7 mouse cellular contexts compared by ENCODE assay signal in genomic region chr5:138657854-138658253, GRCm38 (mm10). TPM values are rescaled to one million over a fixed set of nuclear protein-coding genes. Genes with fewer than 3 reads are reported as not detected.
DNase-seq lines count a peak whose midpoint lies in the region; ATAC-seq and TF ChIP-seq lines count a peak whose summit lies in the region.

No protein-coding gene starts in this region.

- ATAC-seq in G1E (ENCODE audit: extremely low read depth, insufficient number of reproducible peaks, low FRiP score, poor library complexity, severe bottlenecking) = 0 out of 2 replicates have a peak, but pooled peaks have one; percentile 34

- no peaks in the 10 kb centered on the region for H3K36me3 ChIP-seq in G1E (replicated peaks)

- 0 out of 2 replicates have a peak, but pooled peaks cover 5% of the 10 kb centered on the region for H3K27me3 ChIP-seq in G1E (ENCODE audit: insufficient read depth, low read length)

- H3K4me1 ChIP-seq in G1E (ENCODE audit: insufficient read depth, low read depth, low read length) = 0 out of 2 replicates have a peak, but pooled peaks cover 4% of the 10 kb centered on the region

- no peak for TF ChIP-seq CTCF in G1E (IDR thresholded peaks at IDR 0.05; ENCODE audit: low read depth, low read length)
- TF ChIP-seq CTCF in layer of hippocampus, adult 2 months (conservative IDR thresholded peaks at IDR 0.05) = peak; percentile 84

- DNase-seq in G1E (ENCODE audit: low spot score) = peak; percentile 6
- DNase-seq in adrenal gland, adult 2 months = peak; percentile 32
- peak; percentile 57 for DNase-seq in embryo, embryonic 9.5 days (ENCODE audit: extremely low spot score)
- peak; percentile 2 to 25 for DNase-seq in heart, postnatal 14 days
- DNase-seq in layer of hippocampus, adult 2 months (ENCODE audit: low spot score in 2 of 2) = peak; percentile 37 to 41
- DNase-seq in lung, postnatal 10 days = peak; percentile 60
- peak; percentile 28 to 41 for DNase-seq in right cerebral cortex, postnatal 10 days (ENCODE audit: low spot score in 2 of 2)

- no peak overlapping the region for H3K4me3 ChIP-seq in G1E (ENCODE audit: low read depth, low read length)
- no peak overlapping the region for H3K4me3 ChIP-seq in layer of hippocampus, adult 2 months

- intact Hi-C loops in heart, postnatal 14 days (cut with DNase I) = no loop called here

- H3K27ac ChIP-seq in layer of hippocampus, adult 2 months = no peak overlapping the region

- no peaks in the 10 kb centered on the region for H3K9me3 ChIP-seq in G1E (replicated peaks)

RNA-seq across cellular contexts. Expression of gene A430033K04Rik, which starts 35.2 kb away (rescaled TPM):
- 10.3 and 12.4 TPM in 2 replicates for total RNA-seq in G1E (2014; fragmentation: Nextera tagmentation)
- 8.6 and 9.6 TPM in 2 replicates for total RNA-seq in G1E (2017)
- polyA plus RNA-seq in G1E (2012) = 0.45 and 0.62 TPM in 2 replicates
- 1 to 10 TPM; 3.9 to 7.4 TPM for total RNA-seq in adrenal gland, adult 2 months (2021)
- polyA plus RNA-seq in adrenal gland, adult 2 months (2012; rRNA removed) = 0.46 and 1.1 TPM in 2 replicates
- total RNA-seq in heart, postnatal 14 days (2021) = 1 to 10 TPM; 4.1 to 4.3 TPM
- 10 to 100 TPM; 17.1 to 18.2 TPM for total RNA-seq in layer of hippocampus, adult 2 months (2021)

RNA-seq across cellular contexts. Expression of gene Zfp68, which starts 38.3 kb away (rescaled TPM):
- total RNA-seq in G1E (2014; fragmentation: Nextera tagmentation) (66.5 and 72.1 TPM in 2 replicates), G1E (2017) (42.5 and 49.7 TPM in 2 replicates)
- polyA plus RNA-seq in G1E (2012) = 0.89 and 1.7 TPM in 2 replicates
- 10 to 100 TPM; 19.1 to 22.4 TPM for total RNA-seq in adrenal gland, adult 2 months (2021)
- 1.3 and 1.6 TPM in 2 replicates for polyA plus RNA-seq in adrenal gland, adult 2 months (2012; rRNA removed)
- total RNA-seq in heart, postnatal 14 days (2021) = 10 to 100 TPM; 22.7 to 23.5 TPM
- total RNA-seq in layer of hippocampus, adult 2 months (2021) = 10 to 100 TPM; 30.1 to 31.3 TPM

Comparison
In these comparisons a context has a peak if more than half of its experiments do, and no peak if none do; other contexts are left out.
1. DNase-seq: peak in every context shown above with its lines; median percentile 60 in lung, postnatal 10 days; 57 in embryo, embryonic 9.5 days; 39 in layer of hippocampus, adult 2 months; 34 in right cerebral cortex, postnatal 10 days; 32 in adrenal gland, adult 2 months; 14 in heart, postnatal 14 days; 6 in G1E.